Mouse (Mus musculus) 3134 (cell line): ENCODE results near the gene Chad.
A peak's percentile ranks its signal among the peaks of the same experiment; 100 is the strongest.

Experiments
- DNase-seq: peaks from one replicate; pipeline ENCODE4 v3.0.0-alpha.2; 2011; ENCODE audit warnings: low spot score; ENCODE audit not compliant: insufficient read length; ENCODE audit errors: extremely low read depth

Gene Chad

GRCm38 (mm10) chr11:94563821-94564220, 1.0 kb upstream of the Chad start:
- DNase-seq, result no peak

GRCm38 (mm10) chr11:94565151-94565479, 268 bp downstream of the Chad start:
- no peak for DNase-seq

DNA sequence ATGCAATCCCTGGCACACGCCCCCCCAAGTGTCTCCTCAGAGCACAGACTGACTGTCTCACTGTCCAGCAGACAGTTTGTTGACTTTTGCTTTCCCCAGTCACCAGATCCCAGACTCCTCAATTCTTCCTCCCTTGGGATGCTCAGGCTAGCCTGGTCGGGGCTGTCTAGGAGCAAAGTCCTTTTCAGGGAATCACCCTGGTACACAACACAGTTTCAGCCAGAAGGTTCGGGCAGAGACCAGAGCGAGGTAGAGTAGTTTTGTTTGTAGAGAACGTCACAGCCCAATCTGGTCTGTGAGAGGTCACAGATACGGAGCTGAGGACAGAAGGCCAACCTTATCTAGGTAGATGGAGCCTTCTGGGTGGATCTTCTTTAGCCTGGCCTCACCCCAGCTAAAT, 1.7 kb downstream of the Chad start:
- no peak for DNase-seq

- DNase-seq, result no peak
Observed at GRCm38 (mm10) chr11:94567326-94567725, 2.5 kb downstream of the Chad start.

DNA sequence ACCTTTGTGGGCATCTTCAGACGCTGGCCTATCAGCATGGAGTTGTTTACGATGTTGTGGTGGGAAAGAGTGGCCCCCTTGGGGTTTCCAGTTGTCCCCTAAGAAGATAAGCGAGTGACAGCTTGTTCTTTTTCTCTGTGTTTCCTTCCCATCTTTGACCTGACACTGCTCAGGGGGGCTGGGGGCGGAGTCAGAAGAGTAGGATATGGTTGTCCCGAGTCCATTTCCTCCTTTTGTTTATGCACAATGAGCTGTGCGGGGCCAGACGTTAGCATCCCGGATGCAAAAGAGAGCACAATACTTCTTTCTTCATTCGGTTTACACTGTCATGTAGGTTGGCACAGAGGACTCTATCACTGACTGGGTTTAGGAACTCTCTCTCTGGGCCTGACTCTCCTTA, 5.8 kb downstream of the Chad start:
- no peak for DNase-seq

- DNase-seq, result no peak
Observed at GRCm38 (mm10) chr11:94571850-94572249, 7.0 kb downstream of the Chad start.

DNA sequence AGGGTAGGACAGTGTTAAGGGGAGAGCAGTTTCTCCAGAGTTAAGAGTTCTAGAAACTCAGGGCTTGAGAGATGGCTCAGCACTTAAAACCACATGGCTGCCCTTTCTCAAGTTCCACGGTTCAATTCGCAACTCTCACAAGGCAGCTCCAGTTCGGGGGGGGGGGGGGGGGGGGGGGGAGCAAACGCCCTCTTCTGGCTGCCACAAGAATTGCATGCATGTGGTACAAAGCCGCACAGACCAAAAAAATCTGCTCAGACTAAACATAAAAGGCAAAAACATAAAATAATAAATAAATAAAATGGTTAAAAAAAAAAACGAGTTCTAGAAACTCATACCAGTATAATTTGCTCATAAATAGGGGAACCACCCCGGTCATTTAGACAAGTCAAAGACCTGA, 9.7 kb downstream of the Chad start:
- no peak for DNase-seq

GRCm38 (mm10) chr11:94575036-94575435, 10.2 kb downstream of the Chad start:
- no peak for DNase-seq

GRCm38 (mm10) chr11:94576361-94576760, 11.5 kb downstream of the Chad start:
- DNase-seq, result no peak

- no peak for DNase-seq
Observed at GRCm38 (mm10) chr11:94580111-94580740, 15.4 kb downstream of the Chad start.

DNA sequence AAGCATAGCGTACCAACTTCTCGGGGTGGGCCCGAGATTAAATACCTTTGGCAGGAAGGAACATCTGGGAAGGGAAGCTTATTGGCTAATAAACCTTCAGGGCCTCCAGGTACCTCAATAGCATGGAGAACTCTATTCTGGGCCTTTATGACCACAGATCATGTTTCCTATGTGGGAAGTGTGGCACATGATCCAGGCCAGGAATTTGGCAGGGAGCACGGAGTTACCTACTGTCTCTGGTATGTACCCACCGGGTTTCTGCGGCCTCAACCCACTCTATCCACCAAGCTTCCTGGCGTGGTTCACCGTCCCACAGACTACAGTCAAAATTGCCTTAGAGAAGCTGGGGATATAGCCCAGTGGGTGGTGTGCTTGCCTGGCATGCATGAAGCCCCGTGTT, 20.2 kb downstream of the Chad start:
- DNase-seq, result no peak

GRCm38 (mm10) chr11:94587511-94587910, 22.7 kb downstream of the Chad start:
- DNase-seq, result no peak

DNA sequence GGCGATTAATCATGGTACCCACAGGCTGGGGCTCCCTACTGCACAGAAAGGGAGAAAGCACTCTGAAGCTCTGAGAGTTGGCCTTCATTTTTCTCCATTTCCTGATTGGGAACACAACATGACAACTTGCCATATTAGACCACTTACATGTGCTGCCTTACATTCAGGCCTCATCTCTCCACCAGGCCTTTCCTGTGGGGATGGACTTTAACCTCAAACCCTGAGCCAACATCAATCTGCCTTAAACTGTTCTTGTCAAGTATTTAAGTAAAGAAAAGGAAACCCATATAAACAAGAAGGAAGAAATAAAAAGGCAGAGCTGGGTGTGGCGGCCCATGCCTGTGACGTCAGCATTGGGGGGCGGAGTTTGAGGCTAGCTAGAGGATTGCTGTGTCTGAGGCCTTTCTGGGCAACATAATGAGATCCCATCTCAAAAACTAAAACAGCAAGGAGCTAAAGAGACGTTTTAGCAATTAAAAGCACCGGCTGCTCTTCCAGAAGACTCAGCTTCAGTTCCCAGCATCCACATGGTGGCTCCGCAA, 31.5 kb downstream of the Chad start:
- peak; percentile 22 for DNase-seq

- peak; percentile 80 for DNase-seq
Observed at GRCm38 (mm10) chr11:94597319-94597718, 32.5 kb downstream of the Chad start.

DNA sequence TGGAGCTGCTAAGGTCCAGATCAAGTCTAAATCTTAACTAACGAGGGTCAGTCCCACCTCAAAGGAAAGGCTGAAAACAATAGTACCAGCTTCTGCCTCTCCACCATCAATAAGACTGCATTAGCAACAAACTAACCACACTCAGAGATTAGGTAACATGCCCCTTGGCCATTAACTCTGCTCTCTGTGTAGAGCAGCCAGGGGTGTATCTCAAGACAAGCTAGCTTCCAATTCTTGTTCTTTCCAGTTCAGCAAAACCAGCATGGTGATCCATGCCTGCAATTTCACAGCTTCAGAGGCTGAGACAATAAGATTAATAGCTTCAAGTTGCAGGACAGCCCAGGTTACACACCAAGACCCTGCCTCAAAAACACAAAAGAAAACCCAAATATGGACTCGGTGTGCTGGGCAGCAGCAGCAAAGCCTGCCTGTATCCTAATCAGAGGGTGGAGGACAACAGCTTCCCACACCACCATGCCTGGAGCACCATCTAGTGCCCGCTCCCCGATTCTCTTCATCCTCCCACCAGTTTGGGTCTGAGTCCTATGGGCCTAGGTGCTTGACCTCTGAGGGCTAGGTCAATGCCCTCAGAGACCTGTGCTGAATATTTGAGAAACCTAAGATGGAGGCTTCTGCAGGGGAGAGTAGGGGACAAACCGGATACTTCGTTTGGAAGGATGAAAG, 33.7 kb downstream of the Chad start:
- no peak for DNase-seq

GRCm38 (mm10) chr11:94600447-94600846, 35.6 kb downstream of the Chad start:
- DNase-seq, result no peak

GRCm38 (mm10) chr11:94601321-94602281, 36.8 kb downstream of the Chad start, which contains the start of gene Acsf2:
Gene Acsf2, minus strand, starts transcription at chr11:94601871.
- DNase-seq, result peak; percentile 95

GRCm38 (mm10) chr11:94602356-94602955, 37.6 kb downstream of the Chad start:
- no peak for DNase-seq

DNA sequence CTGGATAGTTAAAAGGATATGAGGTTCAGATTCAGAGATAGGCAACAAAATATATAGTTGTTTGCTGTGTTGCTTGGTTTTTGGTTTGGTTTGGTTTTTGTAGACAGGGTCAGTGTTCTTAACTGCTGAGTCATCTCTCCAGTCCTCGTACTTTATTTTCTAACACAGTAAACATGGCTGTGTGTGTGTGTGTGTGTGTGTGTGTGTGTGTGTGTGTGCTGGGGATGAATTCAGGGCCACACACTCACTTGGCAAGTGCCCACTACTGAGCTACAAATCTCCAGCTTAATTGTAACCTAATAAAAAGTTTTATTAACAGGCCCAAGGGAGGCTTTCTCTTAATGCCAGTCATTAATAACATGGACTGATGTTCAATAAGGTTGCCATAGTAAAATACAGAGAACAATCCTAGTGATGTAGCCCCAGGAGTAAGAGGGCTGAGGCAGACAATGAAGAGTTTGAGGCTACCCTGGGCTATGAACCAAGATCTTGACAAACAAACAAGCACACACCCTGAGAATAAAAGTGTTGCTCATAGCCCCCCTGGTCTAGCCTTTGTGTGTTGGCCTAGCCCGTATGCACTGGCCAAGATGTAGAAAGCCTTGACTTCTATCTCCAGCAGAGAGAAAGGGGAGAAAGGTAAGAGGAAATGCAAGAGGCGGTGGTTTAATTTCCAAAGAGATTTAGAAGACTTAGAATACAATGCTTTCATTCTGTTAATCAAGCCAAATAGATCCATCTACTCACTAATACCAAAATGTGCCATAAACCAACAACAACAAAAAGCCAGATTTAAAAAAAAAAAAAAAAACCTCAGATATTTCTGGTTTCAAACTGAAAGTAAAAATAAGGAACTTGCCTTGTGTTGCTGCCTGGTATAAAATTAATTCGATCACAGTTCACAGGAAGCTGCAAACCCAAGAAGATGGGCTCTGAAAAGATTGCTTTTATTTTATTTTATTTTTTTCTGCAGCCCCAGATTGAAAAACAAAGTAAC, 46.2 kb downstream of the Chad start:
- peak; percentile 34 for DNase-seq

- no peak for DNase-seq
Observed at GRCm38 (mm10) chr11:94614603-94615002, 49.8 kb downstream of the Chad start.
